Mouse (Mus musculus) heart, postnatal 4 days (tissue): Measurements from ENCODE around the gene Gm45717. TPM values are rescaled to one million over a fixed set of nuclear protein-coding genes. Genes with fewer than 3 reads are reported as not detected.

Experiments used
- DNase-seq: peaks from one replicate; pipeline ENCODE4 v3.0.0; 2021
- total RNA-seq, 2 experiments: library from RNA; stranded (reverse); gene quantifications; 2 replicates each; pipeline ENCODE4 v1.2.3; 2021

Gene Gm45717
- total RNA-seq, 2 experiments from 2014 or later, result not detected

DNA sequence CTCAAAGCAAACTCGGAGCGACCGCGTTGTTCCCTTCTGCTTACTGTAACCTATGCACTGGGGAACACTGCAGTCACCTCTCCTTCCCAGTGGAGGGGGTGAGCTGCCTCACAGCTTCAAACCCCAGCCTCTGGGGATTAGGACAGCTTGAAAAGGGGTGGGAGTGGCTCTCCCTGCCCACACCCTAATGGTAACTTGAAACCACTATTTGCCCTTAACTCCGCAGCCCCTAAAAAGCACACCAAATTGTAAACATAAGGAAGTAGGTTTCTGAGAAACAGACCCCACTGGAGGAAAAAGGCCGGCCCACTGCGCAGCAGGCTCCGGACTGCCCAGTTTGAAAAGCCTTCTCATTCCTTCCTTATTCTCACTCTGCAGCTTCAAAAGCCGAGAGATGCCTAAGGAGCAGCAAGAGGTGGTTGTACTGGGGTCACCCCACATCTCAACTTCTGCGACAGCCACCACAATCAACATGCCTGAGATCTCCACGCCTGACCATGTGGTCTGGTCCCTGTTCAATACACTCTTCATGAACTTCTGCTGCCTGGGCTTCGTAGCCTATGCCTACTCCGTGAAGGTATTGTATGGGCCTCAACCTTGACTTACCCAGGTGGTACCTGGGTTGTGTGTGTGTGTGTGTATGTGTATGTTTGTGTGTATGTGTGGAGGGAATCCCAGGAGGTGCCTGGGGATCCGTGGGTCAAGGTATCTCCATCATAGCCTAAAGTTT, 12.3 kb upstream of the Gm45717 start:
- DNase-seq, result no peak

DNA sequence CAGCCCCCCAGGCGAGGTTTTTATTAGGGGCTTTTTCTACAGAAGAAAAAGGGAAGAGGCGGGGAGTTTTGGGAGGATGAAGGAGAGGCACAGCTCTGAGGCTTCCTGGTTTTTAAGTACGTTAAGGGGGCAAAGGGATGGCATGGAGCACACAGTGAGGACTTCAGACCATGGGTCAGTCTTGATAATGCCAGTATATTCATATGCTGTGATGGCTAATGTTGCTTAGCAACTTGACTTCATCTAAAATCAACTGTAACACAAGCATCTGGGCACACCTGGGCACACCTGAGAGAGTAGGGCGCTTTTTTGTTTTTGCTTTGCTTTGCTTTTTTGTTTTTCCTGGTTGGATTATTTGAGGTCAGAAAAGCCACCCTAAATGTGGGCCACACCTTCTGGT, 11.2 kb upstream of the Gm45717 start, which contains the start of gene Ifitm1:
Gene Ifitm1 (plus strand): TSS at position 301 of the 400 bp plus-strand sequence.
- DNase-seq, result no peak

GRCm38 (mm10) chr7:140962733-140963132, 7.0 kb upstream of the Gm45717 start:
- DNase-seq, result no peak

GRCm38 (mm10) chr7:140961416-140961815, 5.7 kb upstream of the Gm45717 start:
- no peak for DNase-seq

GRCm38 (mm10) chr7:140960026-140960425, 4.3 kb upstream of the Gm45717 start:
- no peak for DNase-seq

DNA sequence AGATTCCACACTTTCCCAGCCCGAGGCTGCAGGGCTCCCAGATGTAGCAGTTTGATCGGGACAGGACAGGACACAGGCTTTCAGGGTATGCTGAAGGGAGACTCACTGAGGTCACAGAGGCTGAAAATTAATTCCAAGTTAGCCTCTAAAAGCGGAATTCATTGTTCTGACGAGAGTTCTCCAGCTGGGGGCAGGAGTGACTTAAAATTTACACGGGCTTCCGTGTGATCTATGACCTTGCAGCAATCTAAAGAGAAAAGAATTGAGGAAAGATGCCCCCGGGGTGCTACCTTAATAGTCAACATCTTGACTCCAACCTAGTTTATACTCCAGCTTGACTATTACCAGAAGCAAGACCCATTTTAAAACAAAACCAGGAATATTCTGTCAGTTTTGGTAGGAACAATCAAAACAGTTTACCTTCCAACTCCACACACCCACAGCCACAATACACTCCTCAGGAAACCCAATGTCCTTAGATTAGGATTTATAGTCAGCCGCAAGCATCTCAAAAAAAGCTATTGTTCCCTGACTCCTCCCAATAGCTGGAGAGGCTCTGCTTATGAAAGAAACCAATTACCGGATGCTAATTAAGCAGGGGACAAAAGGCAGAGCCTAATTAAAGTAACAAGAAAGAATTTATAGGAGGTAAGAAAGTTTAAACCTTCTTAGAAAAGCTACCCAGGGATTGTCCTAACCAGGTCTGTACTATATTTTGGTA, 3.6 kb upstream of the Gm45717 start:
- peak; percentile 69 for DNase-seq

- no peak for DNase-seq
Observed at GRCm38 (mm10) chr7:140956556-140956869, 776 bp upstream of the Gm45717 start.

- DNase-seq, result no peak
Observed at GRCm38 (mm10) chr7:140955342-140955741, 395 bp downstream of the Gm45717 start.

- DNase-seq, result no peak
Observed at GRCm38 (mm10) chr7:140954733-140955071, 1.0 kb downstream of the Gm45717 start.

DNA sequence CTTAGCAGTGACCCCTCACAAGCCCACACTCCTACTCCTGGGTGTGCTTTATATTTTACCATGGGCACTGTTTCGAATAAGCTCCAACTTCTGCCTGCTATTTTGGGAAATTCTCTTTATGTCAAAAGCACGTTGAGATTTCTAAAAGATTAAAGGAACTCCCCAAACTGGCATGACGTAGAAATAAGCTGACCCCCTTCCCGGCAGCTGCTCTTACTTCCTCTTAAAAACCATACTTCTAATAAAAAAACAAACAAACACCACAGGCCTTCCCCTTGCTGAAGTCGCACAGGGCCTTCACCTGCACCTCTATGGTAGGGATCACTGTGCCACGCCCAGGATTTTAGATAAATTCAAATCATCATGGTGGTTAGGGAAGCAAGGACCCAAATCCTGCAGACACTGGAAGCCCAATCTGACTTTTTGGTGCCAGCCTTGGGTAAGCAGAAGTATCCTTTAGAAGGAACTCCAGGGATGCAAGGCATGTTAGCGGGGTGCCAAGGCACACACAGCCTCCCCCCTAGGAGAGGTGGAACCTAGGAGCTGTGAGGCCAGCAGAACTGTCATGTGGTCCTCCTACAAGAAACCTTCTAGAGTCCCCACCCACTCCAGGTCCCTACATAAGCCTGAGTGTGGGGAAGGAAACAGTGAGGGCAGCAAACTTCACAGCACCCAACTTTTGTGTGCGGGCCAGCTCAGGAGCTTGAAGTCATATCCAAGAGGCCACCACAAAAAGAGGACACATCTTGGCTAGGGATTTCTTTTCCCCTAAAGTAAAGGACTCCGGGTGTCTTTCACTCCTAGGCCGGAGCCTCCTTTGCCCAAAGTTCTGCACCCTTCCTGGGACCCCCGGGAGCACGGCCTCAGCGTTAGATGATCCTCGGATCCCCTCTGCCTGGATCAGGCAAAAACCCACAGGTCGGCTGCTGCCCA, 1.7 kb downstream of the Gm45717 start:
- no peak for DNase-seq

DNA sequence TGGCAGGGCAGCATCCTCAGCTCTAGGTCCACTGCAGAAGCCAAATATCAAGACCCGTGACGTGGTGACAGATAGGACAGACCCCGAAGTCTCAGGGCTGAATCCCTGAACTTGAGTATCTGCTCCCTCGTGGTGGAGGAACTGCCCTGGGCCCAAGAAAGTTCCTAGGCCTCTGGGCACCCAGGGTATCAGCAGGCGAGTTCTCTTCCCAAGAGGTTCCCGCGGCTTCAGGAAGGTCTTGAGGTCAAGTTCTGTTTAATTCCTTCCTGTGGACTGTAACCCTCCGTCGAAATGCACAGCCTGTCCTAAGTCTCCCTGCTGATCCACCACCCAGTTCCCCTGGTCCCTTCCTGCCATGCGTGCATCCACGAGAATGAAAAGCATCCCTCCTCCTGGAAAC, 2.6 kb downstream of the Gm45717 start:
- DNase-seq, result no peak

DNA sequence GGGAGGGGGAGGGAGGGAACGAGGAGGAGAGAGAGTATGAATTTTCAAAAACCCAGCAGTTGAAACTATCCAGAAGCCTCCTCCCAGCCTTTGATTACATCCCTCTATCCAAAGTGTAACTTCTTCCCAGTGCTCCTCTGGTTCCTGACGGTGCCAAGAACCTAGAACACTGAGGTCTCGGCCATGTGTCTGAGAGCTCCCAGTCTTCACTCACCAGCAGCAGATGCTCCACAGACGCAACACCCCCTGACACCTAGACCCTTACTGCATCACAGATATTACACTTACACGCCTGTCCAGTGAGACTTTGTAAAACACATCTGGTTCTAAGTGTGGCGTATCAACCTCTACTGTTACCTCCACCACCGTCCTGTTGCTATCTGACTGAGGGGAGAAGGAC, 3.3 kb downstream of the Gm45717 start:
- no peak for DNase-seq

DNA sequence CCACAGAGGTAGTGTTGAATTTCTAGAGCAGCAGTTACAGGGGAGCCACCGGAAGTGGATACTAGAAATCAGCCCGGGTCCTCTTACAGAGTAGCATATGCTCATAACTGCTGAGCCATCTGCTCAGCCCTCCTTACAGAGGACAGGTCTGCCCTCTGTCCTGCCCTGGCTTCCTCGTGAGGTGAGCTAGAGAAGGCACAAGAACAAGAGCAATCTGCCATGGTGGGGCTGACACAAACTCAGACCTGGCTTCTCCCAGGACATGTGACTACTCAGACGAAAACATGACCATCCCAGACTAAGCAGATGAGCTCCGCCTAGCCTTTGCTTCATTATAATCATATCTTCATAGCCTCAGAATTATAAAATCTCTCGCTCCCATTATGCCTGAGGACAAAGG, 4.0 kb downstream of the Gm45717 start:
- DNase-seq, result no peak

DNA sequence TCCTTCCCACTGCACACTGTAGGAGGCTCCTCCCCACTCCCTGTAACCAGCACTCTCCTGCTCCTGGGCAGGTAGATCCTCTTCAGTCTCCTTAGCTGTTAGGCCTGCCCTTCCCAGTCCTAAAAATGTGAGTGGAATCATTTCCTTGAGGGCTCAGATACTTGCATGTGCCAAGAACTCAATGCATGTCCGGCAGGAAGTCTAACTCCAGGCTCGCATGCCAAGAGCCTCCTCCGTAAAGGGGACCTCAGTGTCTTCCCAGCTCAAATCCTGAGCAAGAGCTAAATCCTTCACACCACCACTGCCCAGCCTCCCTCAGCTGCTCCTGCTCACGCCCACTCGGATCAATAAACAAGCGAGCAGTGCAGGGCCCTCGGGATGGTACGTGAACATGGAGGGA, 4.7 kb downstream of the Gm45717 start:
- peak; percentile 58 for DNase-seq

- DNase-seq, result no peak
Observed at GRCm38 (mm10) chr7:140949824-140950530, 5.8 kb downstream of the Gm45717 start, which contains the start of gene Ifitm5. Gene Ifitm5 (minus strand): TSS chr7:140950291.

- no peak for DNase-seq
Observed at GRCm38 (mm10) chr7:140949255-140949654, 6.5 kb downstream of the Gm45717 start.

GRCm38 (mm10) chr7:140948161-140948560, 7.6 kb downstream of the Gm45717 start:
- no peak for DNase-seq

GRCm38 (mm10) chr7:140946980-140947379, 8.8 kb downstream of the Gm45717 start:
- DNase-seq, result peak; percentile 55

DNA sequence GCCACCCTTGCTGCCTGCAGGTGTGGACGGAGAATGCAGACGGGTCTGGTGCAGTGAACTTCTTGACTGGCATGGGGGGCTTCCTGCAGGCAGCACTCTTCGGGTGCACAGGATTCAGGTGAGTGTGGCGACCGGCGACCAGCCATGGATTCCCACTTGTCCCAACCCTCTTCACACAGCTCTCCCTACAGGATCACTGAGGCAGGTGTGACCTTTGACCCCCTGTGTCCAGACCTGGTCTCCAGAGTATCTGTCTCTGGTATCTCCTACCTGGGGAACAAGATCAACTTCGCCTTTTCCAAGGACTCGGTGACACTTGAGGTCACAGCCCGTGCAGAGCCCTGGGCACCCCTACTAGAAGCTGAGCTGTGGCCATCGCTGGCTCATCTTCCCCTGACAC, 9.4 kb downstream of the Gm45717 start:
- no peak for DNase-seq

- no peak for DNase-seq
Observed at GRCm38 (mm10) chr7:140945247-140945646, 10.5 kb downstream of the Gm45717 start.

GRCm38 (mm10) chr7:140944236-140944635, 11.5 kb downstream of the Gm45717 start:
- no peak for DNase-seq

GRCm38 (mm10) chr7:140943356-140943755, 12.4 kb downstream of the Gm45717 start:
- DNase-seq, result no peak
